Mouse (Mus musculus): ENCODE data around the gene Gm8765. TPM values are rescaled to one million over a fixed set of nuclear protein-coding genes. Genes with fewer than 3 reads are reported as not detected.

Gene Gm8765
- polyA plus RNA-seq (2012; rRNA removed) = not detected in 2 replicates

GRCm38 (mm10) chr13:50698012-50698411, at the start of gene Gm8765:
Gm8765 (plus strand) TSS chr13:50698312.

Other genes with a start within 250 kb of the Gm8765 start
- gene Nutm2, start 231.0 kb upstream of the Gm8765 start, polyA plus RNA-seq (2012; rRNA removed) = not detected in 2 replicates
- gene Gm904, start 55.1 kb upstream of the Gm8765 start, polyA plus RNA-seq (2012; rRNA removed) = not detected in 2 replicates